Mouse (Mus musculus) telencephalon, adult 2 months (tissue): Measurements from ENCODE around the gene Adgrg2.

Experiments
- DNase-seq: peaks from one replicate; pipeline ENCODE4 v3.0.0-alpha.2; 2011; ENCODE audit warnings: low read depth, low spot score

The Adgrg2 gene

DNA sequence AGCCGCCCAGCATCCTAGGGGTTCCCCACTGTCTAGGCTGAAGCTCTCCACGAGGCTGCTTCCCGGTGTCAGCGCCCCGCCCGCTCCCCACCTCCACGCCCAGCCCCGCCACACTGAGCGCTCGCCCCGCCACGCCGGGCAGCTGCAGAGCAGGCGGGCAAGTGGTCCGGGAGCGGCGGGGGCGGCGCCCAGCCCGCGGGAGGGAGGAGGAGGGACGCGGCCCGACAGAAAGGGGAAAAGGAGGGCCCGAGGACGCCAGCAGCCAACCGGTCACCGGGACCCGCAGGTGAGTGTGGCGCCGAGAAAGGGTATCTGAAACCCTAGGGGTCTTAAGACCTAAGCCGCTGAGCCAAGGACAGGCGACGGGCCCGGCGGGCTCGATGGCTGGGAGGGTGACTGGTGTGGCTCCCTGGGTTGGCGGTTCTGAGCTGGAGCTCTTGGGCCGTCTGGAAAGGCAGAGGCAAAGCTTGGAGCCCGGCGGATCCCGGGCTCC, at the start of gene Adgrg2:
Gene Adgrg2, plus strand, starts transcription at position 227 of the 493 bp plus-strand sequence.
- DNase-seq, result no peak

DNA sequence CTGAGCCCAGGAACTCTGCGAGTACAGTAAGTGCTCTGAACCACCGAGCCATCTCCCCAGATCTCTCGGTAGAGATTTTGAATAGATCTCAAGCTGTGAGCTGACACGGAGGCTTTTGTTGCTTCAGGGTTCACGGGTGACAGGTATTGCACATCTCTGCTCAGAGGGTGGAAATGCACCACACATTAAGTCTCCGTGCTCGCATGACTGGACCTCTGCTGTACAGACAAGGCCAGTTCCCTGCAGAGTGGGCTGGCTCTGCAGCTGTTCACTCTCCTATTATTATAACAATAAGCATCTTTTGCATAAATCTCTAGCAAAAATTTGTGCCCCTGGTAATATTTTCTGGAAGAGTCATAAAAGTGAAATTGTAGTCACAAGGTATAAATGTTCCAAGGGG, 39.5 kb upstream of the Adgrg2 start:
- DNase-seq, result no peak

DNA sequence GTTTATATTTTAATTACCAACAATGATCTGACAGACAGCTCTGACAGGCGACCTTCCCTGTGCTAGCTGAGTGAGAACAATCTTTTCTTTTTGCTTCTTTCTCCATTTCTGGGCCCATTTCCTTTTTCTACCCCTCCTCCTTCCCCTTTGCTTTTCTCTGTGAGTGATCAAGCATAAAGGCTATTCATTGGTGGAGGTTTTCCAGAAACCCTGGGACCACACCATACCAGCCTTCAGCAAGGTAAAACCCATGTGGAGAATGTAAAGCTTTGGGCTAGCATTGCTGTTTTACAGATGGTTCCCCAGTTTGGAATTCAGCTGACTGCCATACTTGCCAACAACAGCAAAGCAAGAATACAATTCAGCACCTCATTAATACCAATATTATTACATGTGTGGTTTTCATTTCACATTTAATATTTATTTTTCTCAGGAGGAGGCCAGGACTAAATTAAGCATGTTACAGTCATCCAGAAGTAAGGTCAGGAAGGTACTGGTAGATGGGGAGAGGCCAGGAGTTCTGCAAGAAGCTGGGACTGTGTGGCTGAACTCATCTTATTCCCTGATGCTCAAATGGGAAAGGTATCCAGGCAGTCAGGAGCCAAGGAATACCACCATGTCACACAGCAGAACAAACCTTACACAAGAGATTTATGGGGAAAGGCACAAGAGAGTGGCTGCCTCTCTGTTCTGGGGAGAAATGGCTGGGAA, 38.4 kb upstream of the Adgrg2 start:
- no peak for DNase-seq

DNA sequence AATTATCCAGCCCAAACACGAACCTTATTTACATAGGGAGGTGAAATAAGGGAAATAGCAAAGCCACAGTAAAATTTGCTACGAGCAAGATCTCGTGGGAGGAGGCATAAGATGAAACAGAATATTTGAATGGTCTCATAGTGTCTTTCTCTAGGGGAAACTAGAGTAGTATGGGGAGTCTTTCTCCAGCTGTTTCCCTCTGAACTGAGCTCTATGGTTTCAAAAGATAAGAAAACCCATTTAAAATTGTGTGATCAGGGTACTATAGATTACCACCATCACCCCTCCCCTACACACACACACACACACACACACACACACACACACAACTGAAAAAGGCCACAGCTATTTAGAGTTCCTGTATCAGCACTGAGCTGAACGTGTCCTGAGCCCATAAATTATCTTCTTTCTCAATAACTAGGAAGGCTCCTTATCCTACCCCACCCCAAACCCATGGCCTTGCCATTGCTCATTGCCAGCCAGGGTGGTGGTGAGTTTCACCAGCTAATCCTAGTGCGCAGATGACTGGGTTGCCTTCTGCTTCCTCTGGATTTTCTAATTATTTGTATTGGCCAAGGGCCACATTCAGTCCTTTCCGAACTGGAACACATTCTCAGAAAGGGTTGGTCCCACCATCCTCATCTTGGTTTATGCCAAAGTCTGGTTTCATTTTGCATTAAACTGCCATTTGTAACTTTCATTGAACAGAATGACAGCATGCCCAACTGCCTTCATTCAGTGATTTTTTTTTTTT, 5.6 kb upstream of the Adgrg2 start:
- no peak for DNase-seq

DNA sequence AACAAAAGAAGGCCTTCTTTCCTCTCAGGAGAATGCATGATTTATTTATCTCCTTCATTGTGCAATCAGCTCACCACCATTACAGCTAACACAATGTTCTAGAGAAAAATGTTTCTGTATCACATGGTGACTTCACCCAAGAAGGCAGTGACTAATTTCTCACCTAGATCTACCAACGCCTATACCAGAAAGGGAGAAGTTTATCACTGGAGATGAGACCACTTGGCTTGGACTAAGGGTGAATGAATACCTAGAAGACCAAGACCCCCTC, 5.1 kb upstream of the Adgrg2 start:
- no peak for DNase-seq

DNA sequence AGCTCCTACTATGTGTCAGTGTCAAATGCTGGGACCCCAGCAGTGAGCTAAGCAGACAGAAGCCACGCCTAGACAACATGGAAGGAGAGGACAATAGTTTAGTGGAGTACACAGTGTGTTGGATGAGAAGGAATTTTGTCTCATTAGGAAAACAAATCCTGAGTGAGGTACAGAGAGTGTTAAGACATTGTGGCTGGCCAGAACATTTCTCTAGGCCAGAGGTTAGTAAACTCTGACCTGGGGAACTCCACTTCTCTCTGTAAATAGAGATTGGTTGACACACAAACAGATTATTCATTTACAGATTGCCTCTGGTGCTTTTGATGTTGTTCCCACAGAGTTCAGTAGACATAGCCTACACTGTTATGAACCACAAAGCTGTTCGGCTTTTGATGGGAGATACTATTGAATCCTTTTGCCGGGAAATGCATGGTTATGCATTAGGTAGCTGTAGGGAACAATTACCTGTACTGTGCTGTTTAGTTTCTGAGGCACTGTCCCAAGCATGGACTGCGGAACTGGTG, 22.5 kb downstream of the Adgrg2 start:
- DNase-seq, result no peak

DNA sequence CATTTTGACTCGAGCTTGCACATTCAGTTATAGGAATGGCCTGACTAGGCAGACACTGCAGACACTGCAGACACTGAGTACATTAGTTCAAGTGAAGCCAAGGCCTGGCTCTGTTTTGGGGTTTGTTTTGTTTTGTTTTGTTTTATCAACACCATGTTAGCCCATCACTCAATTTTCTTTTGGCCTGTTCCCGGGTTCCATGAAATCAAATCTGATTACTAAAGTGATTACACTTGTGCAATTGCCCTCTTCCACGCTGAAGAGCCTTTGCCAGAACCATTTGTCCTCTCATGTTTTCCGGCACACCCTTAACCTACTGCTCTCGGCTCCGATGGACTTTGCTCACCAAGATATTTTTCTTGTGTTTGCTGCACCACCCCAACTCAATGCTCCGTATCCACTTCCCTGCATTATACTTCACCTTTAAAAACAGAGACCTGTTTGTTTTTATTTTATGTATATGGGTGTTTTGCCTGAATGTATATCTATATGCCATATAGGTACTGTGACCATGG, 23.4 kb downstream of the Adgrg2 start:
- DNase-seq, result no peak

DNA sequence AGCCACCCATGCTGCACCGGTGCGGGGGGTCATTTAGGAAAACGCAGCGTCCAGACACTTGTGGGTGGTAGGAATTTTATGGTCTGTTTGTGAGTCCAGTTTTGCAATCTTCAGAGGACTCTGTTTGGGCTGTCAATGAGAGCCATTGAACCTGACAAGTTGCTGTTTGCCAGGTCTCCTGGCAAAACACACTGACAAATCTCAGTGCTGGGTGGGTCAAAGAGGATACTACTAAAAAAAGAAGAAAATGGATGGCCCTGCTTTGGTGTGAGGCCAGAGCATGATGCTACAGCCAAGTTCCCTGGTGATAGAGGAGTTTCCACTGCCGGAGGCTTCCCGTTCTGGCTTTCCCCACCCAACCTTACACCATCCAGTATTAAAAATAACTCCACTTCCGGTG, 27.9 kb downstream of the Adgrg2 start:
- no peak for DNase-seq

DNA sequence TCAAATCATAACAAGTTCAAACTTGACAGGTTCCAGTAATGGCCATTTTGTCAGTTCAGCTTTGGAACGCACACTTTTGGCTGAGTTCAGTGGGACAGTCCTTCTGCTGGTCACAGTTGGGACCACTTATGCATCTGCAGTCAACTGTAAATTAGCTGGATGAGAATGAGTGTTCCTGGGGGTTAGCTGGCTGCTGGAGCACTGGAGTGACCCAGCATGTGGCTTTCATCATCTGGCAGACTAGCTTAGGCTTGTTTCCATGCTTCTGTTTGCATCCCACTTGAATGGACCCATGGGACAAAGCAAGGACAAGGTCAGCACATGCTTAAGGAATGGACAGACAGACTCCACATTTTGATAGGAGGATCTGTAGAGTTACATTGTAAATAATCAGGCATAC, 33.2 kb downstream of the Adgrg2 start:
- no peak for DNase-seq

DNA sequence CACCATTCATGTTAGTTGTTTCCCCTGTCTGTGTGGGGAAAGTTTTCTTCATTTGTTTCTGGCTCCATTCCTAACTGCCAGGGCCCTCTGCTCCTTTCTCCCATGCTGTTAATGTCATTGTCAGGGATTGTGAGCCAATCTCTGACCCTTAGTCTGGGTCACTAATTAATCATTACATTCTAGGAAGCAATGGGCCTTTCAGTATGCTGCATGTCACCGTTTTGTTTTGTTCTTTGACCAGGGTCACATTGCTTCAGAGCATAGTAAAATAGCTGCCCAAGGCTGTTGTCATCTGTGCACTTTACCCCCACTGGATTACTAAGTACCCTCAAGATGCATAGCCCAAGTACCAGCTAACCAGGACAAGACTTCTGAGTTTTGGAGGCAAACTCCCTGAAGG, 36.0 kb downstream of the Adgrg2 start:
- DNase-seq, result no peak

DNA sequence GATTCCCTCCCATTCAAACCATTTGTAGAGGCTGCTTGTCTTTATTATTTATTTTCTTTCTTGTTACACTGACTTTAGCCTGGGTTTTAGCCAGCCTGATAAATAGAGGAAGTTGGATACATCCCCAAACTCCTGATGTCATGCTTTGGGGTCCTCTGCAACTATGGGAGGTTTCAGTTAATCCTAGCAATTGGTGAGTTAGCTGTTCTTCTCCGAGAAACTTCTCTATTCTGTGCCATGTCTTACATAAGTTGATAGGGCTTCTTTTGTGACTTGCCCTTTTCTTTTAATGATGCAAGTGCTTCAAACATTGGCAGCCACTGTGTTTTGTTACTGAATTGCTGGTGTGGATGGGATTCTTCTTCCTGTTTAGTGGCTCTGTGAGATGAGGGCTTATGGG, 36.4 kb downstream of the Adgrg2 start:
- no peak for DNase-seq

DNA sequence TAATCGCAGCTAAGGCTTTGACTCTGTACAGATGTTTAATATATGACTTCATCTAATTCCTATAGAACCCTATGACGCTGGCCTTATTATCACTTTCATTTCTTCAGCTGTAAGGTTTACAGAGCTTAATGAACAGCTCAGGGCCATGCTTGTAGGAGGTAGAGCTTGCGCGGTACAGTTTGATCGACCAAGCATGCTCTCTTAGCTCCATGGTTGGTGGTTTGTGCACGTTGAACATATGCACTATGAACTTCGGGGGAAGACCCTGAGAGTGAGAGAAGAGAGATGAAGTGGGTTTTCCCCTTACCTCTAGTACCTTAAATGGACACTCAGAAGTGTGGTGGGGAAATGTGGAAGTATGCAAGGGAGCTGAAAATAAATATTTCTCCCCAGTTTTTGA, 41.7 kb downstream of the Adgrg2 start:
- DNase-seq, result no peak

DNA sequence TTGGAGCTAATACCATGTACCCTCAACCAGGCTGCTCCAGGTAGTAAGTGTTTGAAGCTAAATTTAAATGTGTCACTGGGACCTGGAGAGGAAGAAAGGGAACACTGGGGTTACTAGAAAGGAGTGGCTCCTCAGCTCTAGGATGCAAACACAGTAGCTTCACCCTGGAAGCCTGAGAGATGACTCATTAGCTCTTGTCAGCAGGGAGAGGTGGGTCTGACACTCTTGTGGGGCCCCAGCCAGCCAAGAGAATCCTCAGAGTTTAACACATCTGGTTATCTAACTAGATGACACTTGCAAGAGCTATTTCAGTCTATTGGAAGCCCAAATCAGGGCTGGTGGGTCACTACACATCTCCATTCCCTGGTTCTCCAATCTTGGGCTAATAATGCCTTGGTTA, 50.8 kb downstream of the Adgrg2 start:
- no peak for DNase-seq

DNA sequence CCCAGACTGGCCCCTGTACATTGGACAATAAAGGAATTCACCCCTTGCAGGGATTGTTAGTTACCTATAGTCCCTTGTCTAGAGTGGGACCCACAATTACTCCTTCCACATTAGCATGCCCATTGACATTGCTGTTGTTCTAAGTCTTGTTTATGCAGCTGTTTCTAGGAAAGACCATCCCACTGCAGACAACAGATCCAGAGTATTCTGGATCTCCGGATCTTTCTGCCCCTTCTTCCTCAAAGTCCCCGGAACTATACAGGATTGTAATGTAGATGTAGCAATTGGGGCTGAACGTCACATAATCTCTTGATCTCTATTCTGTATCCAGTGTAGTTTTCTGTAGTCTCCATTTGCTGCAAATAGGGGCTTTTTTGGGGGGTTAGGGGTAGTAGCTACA, 57.9 kb downstream of the Adgrg2 start:
- no peak for DNase-seq

DNA sequence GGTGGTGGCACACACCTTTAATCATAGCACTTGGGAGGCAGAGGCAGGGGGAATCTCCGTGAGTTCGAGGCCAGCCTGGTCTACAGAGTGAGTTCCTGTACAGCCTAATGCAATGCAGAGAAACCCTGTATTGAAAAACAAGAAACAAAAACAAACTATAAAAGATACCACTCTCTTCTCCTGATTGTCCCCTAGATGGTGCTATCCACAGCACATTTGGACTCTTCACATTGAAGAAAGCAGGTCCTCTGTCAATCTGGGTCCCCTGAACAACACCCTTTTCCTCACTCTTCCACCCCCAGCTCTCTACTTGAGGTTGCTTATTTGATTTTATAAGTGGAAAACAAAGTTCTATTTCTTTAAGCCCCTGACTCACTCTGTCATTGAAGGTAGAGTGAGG, 58.9 kb downstream of the Adgrg2 start:
- DNase-seq, result no peak

DNA sequence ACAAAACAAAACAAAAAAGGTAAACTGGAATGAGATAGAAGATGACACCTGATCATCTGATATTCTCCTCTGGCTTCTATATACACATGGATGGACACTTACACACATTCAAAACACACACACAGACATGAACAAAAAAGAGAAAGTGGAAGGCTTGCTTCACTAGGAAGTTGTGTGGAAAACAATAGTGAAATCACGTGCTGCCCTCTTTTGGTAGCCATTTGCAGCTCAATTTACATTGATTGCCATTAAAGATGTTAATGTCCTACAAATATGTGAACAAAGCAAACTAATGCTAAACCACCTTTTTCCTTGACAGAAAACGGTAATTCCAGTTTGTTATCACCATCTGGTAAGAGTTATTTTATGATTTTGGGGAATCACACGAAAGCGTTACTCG, 65.2 kb downstream of the Adgrg2 start:
- DNase-seq, result no peak

DNA sequence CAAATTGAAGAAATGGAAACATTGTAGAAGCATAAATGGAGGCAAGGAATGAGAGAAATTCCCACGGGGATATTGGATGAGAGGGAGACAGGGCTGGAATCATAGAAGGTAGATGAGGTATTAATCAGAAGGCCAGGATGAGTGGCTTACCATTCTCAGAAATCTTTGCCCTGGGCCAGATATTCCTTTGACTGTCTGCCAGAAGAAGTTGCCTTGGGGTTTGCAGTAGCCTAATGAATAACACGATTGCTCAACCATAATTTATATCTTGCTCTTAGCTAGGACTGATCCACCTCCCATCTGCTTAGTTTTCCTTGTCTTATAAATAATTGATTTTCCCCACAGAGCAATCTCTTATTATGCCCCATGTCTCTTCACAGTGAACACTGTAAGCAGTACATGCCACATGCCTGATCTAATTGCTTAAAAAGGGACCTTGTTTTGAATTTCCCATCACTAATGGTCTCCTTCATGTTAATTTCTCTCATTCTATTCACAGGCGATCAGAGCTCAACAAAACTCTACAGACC, 80.8 kb downstream of the Adgrg2 start:
- DNase-seq, result no peak

DNA sequence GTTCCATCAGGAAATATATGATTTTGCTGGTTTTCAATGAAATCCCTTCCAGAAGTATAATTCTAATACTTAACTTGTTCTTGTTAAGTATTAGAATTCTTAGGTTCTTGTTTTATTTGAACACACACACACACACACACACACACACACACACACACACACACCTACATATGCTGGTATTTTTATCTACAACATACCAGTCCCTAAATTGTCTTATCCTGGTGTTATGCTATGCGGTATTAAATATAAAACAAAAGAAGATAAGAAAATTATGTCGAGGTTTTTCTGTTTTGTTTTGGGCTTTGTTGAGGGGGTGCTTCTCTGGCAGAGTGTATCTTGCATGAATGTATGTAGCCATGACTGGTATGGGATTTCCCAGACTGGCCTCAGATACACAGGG, 99.3 kb downstream of the Adgrg2 start:
- no peak for DNase-seq

DNA sequence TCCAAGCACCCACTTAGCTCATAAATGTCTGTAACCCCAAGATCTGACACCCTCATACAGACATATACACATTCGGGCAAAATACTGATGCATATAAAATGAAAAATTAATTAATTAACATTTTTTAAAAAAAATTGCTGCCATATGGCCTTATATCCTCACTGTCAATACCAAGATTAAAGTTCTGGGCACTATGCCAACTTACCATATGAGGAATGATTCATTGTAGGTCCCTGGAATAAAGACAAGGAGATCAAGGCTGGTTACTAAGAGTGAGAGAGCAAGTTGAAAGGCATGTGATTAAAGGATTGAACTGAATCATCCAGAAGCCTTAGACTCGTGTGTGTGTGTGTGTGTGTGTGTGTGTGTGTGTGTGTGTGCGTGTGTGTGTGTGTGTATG, 103.8 kb downstream of the Adgrg2 start:
- no peak for DNase-seq

DNA sequence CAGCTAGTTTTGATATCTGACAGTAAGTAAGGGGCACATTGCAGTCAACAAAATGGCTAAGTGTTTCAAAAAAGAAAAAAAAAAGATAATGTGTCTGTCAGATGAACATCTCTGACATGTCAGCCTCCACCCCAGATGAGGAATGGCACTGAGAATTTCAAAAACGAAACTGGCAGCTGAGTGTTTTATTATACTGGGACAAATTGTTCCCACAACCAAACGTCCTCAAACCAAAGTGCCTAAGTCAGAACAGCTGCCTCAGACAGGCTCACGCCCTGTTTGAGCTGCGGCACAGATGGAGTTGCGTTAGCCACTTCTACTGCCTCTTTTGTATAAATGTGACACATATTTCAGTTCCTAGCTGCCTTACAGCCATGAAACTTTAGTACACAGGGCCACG, 104.4 kb downstream of the Adgrg2 start:
- no peak for DNase-seq

DNA sequence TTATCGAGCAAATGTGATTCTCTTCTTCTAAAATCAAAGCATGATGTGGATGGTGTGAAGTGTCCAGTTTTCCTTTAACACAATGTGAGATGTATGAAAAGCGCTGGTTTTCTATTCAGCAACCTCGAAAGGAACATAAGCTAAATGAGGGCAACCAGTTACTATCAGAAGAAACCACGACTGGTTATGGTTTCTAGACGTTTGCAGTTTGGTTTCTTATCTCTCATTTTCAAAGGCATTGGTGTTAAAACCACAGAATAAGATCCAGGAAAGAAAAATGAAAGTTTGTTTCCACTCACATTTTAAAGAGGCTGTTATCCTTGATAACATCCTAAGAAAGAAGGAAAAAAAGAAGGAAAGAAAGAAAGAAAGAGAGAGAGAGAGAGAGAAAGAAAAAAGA, 106.0 kb downstream of the Adgrg2 start:
- DNase-seq, result no peak

DNA sequence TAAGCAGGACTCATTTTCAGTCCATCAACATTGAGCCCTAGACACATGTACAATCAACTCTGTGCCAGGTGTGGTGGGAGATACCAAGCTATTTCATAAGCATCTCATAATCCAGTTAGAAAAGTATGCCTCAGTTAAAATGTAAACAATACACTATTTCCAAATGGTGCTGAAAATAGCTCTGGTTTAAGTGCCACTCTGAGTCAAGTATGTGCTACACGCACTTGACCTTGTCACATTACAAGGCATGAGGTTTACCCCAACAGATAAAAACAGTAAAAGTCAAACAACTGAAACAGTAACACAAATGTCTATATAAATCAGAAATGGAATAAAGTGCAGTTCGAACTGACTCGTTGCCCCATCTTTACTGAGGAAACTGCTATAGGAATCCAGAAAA, 110.6 kb downstream of the Adgrg2 start:
- no peak for DNase-seq

DNA sequence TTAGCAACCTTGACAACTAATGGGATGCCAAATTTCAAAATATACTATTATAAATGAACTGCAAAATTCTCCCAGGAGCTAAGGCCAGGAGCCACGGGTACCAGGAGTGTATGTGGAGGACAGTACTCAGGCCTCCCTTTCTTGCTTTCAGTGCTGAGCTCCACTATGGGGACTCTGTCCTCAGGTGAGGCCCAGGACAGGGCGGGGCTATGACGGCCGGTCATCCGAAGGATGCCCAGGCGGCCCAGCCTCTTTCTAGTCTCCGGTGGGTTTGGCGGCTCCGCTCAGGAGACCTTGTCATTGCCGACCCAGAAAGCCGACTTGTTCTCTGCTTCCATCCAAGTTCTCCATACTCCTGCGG, 111.2 kb downstream of the Adgrg2 start:
- no peak for DNase-seq
